Mouse (Mus musculus): ENCODE data around the gene Rela. TPM values are rescaled to one million over a fixed set of nuclear protein-coding genes. Genes with fewer than 3 reads are reported as not detected.

The Rela gene
- polyA plus RNA-seq, 3 experiments from 2014 or later: 95.8 to 144 (median 126) TPM

Other genes starting within 250 kb of the Rela start
- 10 to 100 TPM; 20.3 to 38.4 (median 27.8) TPM for gene Sart1, start 248.8 kb upstream of the Rela start, polyA plus RNA-seq (2017; shearing (Covaris generic))
- not detected for gene Tsga10ip, start 235.0 kb upstream of the Rela start, polyA plus RNA-seq (2017; shearing (Covaris generic))
- 10 to 100 TPM; 43.1 to 54.2 (median 47.1) TPM for gene Drap1, start 212.5 kb upstream of the Rela start, polyA plus RNA-seq (2017; shearing (Covaris generic))
- gene AI837181, start 212.3 kb upstream of the Rela start, polyA plus RNA-seq (2017; shearing (Covaris generic)): 10 to 100 TPM; 14.5 to 28.0 (median 21.2) TPM
- not detected for gene Fosl1, start 189.9 kb upstream of the Rela start, polyA plus RNA-seq (2017; shearing (Covaris generic))
- under 1 TPM; 0.47 to 0.74 (median 0.65) TPM for gene Ccdc85b, start 179.6 kb upstream of the Rela start, polyA plus RNA-seq (2017; shearing (Covaris generic))
- gene Fibp, start 176.9 kb upstream of the Rela start, polyA plus RNA-seq (2017; shearing (Covaris generic)): 100 to 1,000 TPM in 2 of 3 experiments, 10 to 100 TPM in 1; 64.2 to 112 (median 105) TPM
- 100 to 1,000 TPM; 168 to 249 (median 216) TPM for gene Ctsw, start 169.0 kb upstream of the Rela start, polyA plus RNA-seq (2017; shearing (Covaris generic))
- 1 to 10 TPM; 2.9 to 4.3 (median 3.8) TPM for gene Efemp2, start 163.5 kb upstream of the Rela start, polyA plus RNA-seq (2017; shearing (Covaris generic))
- gene Mus81, start 149.1 kb upstream of the Rela start, polyA plus RNA-seq (2017; shearing (Covaris generic)): 10 to 100 TPM; 34.4 to 61.6 (median 36.6) TPM
- 1,000 to 10,000 TPM; 1,933 to 3,699 (median 2,060) TPM for gene Cfl1, start 147.0 kb upstream of the Rela start, polyA plus RNA-seq (2017; shearing (Covaris generic))
- under 1 TPM; 0.44 to 0.82 (median 0.70) TPM for gene 1700020D05Rik, start 133.7 kb upstream of the Rela start, polyA plus RNA-seq (2017; shearing (Covaris generic))
- 10 to 100 TPM; 11.7 to 26.7 (median 20.0) TPM for gene Snx32, start 126.9 kb upstream of the Rela start, polyA plus RNA-seq (2017; shearing (Covaris generic))
- not detected for gene Ovol1, start 76.8 kb upstream of the Rela start, polyA plus RNA-seq (2017; shearing (Covaris generic))
- 1 to 10 TPM; 5.8 to 7.4 (median 6.5) TPM for gene Ap5b1, start 69.5 kb upstream of the Rela start, polyA plus RNA-seq (2017; shearing (Covaris generic))
- 100 to 1,000 TPM in 1 of 3 experiments, 10 to 100 TPM in 2; 40.8 to 104 (median 97.1) TPM for gene Rnaseh2c, start 35.6 kb upstream of the Rela start, polyA plus RNA-seq (2017; shearing (Covaris generic))
- 10 to 100 TPM; 34.5 to 46.1 (median 42.4) TPM for gene Kat5, start 27.2 kb upstream of the Rela start, polyA plus RNA-seq (2017; shearing (Covaris generic))
- 10 to 100 TPM; 23.3 to 28.7 (median 25.0) TPM for gene Sipa1, start 26.2 kb downstream of the Rela start, polyA plus RNA-seq (2017; shearing (Covaris generic))
- gene Map3k11, start 51.3 kb downstream of the Rela start, polyA plus RNA-seq (2017; shearing (Covaris generic)): 1 to 10 TPM; 6.6 to 8.7 (median 7.8) TPM
- 10 to 100 TPM; 14.8 to 26.0 (median 21.1) TPM for gene Pcnx3, start 51.4 kb downstream of the Rela start, polyA plus RNA-seq (2017; shearing (Covaris generic))
- 1 to 10 TPM; 1.5 to 5.7 (median 2.6) TPM for gene Kcnk7, start 66.9 kb downstream of the Rela start, polyA plus RNA-seq (2017; shearing (Covaris generic))
- gene Ehbp1l1, start 88.8 kb downstream of the Rela start, polyA plus RNA-seq (2017; shearing (Covaris generic)): 10 to 100 TPM; 12.5 to 43.4 (median 19.4) TPM
- gene Fam89b, start 92.2 kb downstream of the Rela start, polyA plus RNA-seq (2017; shearing (Covaris generic)): 10 to 100 TPM; 13.0 to 57.6 (median 36.1) TPM
- under 1 TPM in 1 of 3 experiments, not detected in 2; 0.77 TPM for gene Ltbp3, start 103.4 kb downstream of the Rela start, polyA plus RNA-seq (2017; shearing (Covaris generic))
- 10 to 100 TPM; 14.2 to 19.5 (median 15.4) TPM for gene Scyl1, start 133.9 kb downstream of the Rela start, polyA plus RNA-seq (2017; shearing (Covaris generic))
- 10 to 100 TPM; 57.3 to 71.3 (median 60.1) TPM for gene Frmd8, start 237.8 kb downstream of the Rela start, polyA plus RNA-seq (2017; shearing (Covaris generic))
- 10 to 100 TPM; 48.8 to 54.8 (median 54.1) TPM for gene Slc25a45, start 240.3 kb downstream of the Rela start, polyA plus RNA-seq (2017; shearing (Covaris generic))

Measured in inflammation-experienced regulatory T-cells, adult 6 months (primary cell).